Mouse (Mus musculus) neural tube, embryonic 12.5 days (tissue): Measurements from ENCODE around the gene Rnf11. TPM values are rescaled to one million over a fixed set of nuclear protein-coding genes. Genes with fewer than 3 reads are reported as not detected.

Source experiments
- ATAC-seq: fragments of 200-750 bp; cut with Nextera tagmentation; 2 replicates; pipeline ENCODE4 v1.8.0; 2017; ENCODE audit warnings: low read depth, mild to moderate bottlenecking, moderate TSS enrichment, moderate library complexity; ENCODE audit not compliant: low FRiP score
- H3K27ac ChIP-seq: fragments of 300-500 bp; sonication (generic); 2 replicates; pipeline ENCODE4 v1.5.1; 2016
- H3K27me3 ChIP-seq: fragments of 300-500 bp; sonication (generic); replicated peaks from 2 replicates; pipeline ENCODE4 v1.6.1; 2016; ENCODE audit warnings: mild to moderate bottlenecking
- H3K36me3 ChIP-seq: fragments of 300-500 bp; sonication (generic); 2 replicates; pipeline ENCODE4 v1.6.1; 2016; ENCODE audit warnings: mild to moderate bottlenecking
- H3K4me1 ChIP-seq: fragments of 300-500 bp; sonication (generic); 2 replicates; pipeline ENCODE4 v1.6.1; 2016
- H3K4me2 ChIP-seq: fragments of 300-500 bp; sonication (generic); replicated peaks from 2 replicates; pipeline ENCODE4 v1.6.1; 2016; ENCODE audit warnings: mild to moderate bottlenecking
- H3K4me3 ChIP-seq: fragments of 300-500 bp; sonication (generic); 2 replicates; pipeline ENCODE4 v1.5.1; 2016
- H3K9ac ChIP-seq: fragments of 300-500 bp; sonication (generic); 2 replicates; pipeline ENCODE4 v1.6.1; 2016; ENCODE audit warnings: mild to moderate bottlenecking
- H3K9me3 ChIP-seq: fragments of 300-500 bp; sonication (generic); 2 replicates; pipeline ENCODE4 v1.6.1; 2016; ENCODE audit warnings: mild to moderate bottlenecking
- WGBS: fragments of 180-500 bp; shearing (Covaris S2); methylation state at CpG from one replicate; pipeline ENCODE4 v1.1.7; 2016; 5-methylcytosine and 5-hydroxymethylcytosine counted together
- polyA plus RNA-seq: library from polyadenylated mRNA; unstranded; fragments of >200 nt; fragmentation: Nextera tagmentation; extraction: Ambion mirVana; gene quantifications from 2 replicates; pipeline ENCODE4 v1.2.1, GENCODE M21; 2016

Rnf11 gene
- polyA plus RNA-seq, 1 experiment from 2014 or later = 71.0 TPM

DNA sequence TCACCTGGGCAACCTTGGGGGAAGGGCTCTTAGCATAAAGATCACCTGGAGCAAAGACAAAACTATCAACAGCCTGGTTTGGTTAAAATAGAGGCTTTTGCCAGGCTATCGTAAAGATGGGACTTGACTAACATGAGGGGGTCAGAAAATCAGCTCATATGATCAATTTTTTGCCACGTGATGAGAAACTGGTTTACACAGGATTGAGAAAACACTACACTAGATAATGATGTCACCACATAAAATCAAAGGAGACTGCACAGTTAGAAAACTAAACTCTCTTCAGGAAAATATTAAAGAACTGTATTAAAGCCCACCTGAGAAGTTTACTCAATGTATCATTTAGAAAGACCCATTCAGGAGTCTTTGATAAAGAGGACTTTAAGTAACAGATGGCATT, 9.4 kb downstream of the Rnf11 start:
- WGBS = 64% methylated on average over 2 of the region's 2 CpGs
- H3K27ac ChIP-seq = no peak overlapping the region
- H3K4me3 ChIP-seq = no peak overlapping the region
- H3K9me3 ChIP-seq = no peaks in the 10 kb centered on the region
- ATAC-seq = no peak
- peak overlapping the region; percentile 98; the same call in 1 of the 2 replicates for H3K9ac ChIP-seq
- no peaks in the 10 kb centered on the region for H3K27me3 ChIP-seq
- H3K36me3 ChIP-seq = peaks cover 4% of the 10 kb centered on the region; the same call in 1 of the 2 replicates
- H3K4me1 ChIP-seq = peaks cover 8% of the 10 kb centered on the region
- peak overlapping the region; percentile 74 for H3K4me2 ChIP-seq

DNA sequence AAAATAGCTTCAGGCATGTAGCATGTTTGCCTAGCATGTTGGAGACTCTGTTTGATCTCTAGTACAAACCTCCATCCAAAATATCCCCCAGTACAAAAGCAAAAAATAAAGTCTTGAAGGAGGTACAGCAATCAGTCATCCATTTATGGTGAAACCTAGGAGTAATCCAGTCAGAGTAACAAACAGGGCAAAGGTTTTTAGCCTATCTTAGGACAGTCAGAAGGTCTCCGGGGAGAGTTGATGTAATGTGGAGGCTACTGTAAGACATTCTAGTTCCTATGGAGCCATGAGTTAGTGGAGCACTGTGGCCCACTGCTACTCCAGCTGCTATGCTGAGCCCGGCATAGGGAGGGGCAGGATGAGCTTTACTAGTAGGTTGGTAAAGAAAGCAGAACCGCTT, 12.0 kb downstream of the Rnf11 start:
- H3K9ac ChIP-seq = no peak overlapping the region
- no peak for ATAC-seq
- 93% methylated on average over 3 of the region's 3 CpGs for WGBS

DNA sequence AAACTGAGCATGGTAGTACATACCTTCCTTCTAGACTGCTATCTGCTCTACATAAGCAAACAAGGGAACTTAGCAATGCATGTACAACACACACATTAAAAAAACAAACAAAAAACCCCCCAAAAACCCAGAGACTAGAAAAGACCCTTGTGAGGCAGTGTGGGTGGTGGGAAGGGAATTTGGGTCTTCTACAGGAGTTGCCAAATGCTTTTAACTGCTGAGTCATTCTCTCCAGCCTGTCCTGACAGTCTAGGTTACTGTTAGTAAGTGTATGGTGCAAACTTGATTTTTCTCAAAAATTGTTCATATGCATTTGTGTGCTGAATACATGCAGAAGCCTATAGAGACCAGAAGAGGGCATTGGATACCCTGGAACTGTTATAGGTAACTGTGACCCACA, 12.9 kb downstream of the Rnf11 start:
- no peak overlapping the region for H3K27ac ChIP-seq
- no peaks in the 10 kb centered on the region for H3K27me3 ChIP-seq
- H3K4me1 ChIP-seq = peaks cover 8% of the 10 kb centered on the region
- peaks cover 4% of the 10 kb centered on the region; the same call in 1 of the 2 replicates for H3K36me3 ChIP-seq
- H3K9ac ChIP-seq = no peak overlapping the region
- no peak for ATAC-seq
- no peak overlapping the region for H3K4me2 ChIP-seq
- H3K4me3 ChIP-seq = no peak overlapping the region
- no peaks in the 10 kb centered on the region for H3K9me3 ChIP-seq

More for the DNA sequence above, 12.0 kb downstream of the Rnf11 start:
- Histone ChIP-seq H3K4me2 (no peak overlapping the region), H3K27ac (no peak overlapping the region), H3K9me3 (no peaks in the 10 kb centered on the region), H3K36me3 (peaks cover 4% of the 10 kb centered on the region; the same call in 1 of the 2 replicates), H3K4me3 (no peak overlapping the region), H3K4me1 (peaks cover 8% of the 10 kb centered on the region), H3K27me3 (no peaks in the 10 kb centered on the region)

DNA sequence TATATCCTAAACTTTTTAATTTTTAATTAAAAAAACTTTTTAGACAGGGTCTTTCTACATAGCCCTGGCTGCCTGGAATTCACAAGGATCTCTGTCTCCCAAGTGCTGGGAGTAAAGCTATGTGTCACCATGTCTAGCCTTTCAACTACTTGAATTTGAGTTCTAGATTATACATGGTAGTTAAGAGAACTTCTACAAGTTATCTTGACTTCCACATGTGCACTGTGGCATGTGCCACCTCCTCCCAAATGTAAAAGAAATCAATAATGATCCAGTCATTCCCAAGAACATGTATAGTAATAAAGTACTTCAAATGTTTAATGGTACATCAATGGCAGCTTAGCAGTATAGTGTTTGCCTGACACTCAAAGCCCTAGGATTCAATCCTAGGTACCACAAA, 16.8 kb downstream of the Rnf11 start:
- no peak overlapping the region for H3K27ac ChIP-seq
- H3K4me1 ChIP-seq = no peaks in the 10 kb centered on the region
- H3K9me3 ChIP-seq = no peaks in the 10 kb centered on the region
- no peak overlapping the region for H3K9ac ChIP-seq
- ATAC-seq = no peak
- H3K4me2 ChIP-seq = no peak overlapping the region
- H3K4me3 ChIP-seq = no peak overlapping the region
- no peaks in the 10 kb centered on the region for H3K27me3 ChIP-seq
- peaks cover 4% of the 10 kb centered on the region; the same call in 1 of the 2 replicates for H3K36me3 ChIP-seq

DNA sequence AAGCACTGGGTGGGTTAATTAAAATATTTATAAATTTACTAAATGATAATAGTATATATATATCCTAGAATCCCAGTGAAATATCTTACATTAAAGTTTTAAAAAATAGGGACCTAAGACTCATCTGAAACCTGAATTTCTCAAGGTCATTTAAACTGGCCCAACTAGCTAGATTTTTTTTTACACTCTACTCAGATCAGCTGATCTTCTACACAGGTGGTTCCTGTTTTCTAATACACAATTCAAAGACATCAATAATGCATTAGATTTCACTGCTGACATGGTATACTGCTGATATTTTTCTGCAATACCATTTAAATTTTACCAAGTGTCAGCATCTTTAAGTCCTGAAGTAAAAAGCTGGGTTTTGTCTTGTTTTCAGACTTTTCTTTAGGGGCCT, 20.6 kb downstream of the Rnf11 start:
- ATAC-seq = no peak
- H3K4me3 ChIP-seq = no peak overlapping the region
- H3K4me1 ChIP-seq = no peaks in the 10 kb centered on the region

DNA sequence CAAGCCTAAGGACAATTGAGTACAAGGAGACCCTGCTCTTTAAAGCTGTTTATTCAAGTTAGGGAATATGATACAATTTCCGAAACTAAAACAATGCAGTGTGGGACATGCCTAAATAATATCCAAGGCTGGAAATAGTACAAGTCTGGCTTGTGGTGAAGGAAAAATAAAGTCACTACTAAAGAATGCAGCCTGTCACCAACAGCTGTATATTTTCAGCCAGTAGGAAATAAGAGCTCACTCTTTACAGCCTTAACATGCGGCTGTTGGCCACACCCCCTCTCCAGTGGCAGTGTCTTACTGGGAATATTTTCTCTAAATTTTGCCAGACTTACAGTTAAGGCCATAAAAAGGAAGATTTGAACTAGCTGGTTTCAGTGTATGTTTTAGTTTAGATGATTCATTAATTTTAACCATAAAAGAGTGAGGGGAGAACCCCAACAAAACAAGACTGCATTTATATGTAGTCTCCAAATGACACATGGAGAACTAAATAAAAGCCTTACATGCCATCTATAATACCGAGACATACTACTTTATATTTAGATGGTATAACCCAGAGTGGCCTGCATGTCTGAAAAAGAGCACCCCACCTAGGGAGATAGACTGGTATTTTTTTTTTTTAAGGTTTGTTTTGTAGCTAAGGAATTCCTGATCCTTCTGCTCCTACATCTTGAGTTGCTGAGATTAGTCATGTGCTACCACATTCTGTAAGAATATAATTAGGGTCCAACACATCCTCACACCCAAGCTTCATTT, 23.9 kb downstream of the Rnf11 start:
- no peaks in the 10 kb centered on the region for H3K4me1 ChIP-seq
- no peak overlapping the region for H3K4me3 ChIP-seq
- no peaks in the 10 kb centered on the region for H3K9me3 ChIP-seq
- H3K27ac ChIP-seq = no peak overlapping the region
- H3K27me3 ChIP-seq = no peaks in the 10 kb centered on the region
- no peaks in the 10 kb centered on the region for H3K36me3 ChIP-seq
- H3K9ac ChIP-seq = no peak overlapping the region
- ATAC-seq = no peak
- 70% methylated on average over 3 of the region's 3 CpGs for WGBS
- no peak overlapping the region for H3K4me2 ChIP-seq

More for the DNA sequence above, 20.6 kb downstream of the Rnf11 start:
- H3K27ac ChIP-seq = no peak overlapping the region
- H3K27me3 ChIP-seq = no peaks in the 10 kb centered on the region
- H3K36me3 ChIP-seq = no peaks in the 10 kb centered on the region
- no peak overlapping the region for H3K9ac ChIP-seq
- no peaks in the 10 kb centered on the region for H3K9me3 ChIP-seq
- no peak overlapping the region for H3K4me2 ChIP-seq

DNA sequence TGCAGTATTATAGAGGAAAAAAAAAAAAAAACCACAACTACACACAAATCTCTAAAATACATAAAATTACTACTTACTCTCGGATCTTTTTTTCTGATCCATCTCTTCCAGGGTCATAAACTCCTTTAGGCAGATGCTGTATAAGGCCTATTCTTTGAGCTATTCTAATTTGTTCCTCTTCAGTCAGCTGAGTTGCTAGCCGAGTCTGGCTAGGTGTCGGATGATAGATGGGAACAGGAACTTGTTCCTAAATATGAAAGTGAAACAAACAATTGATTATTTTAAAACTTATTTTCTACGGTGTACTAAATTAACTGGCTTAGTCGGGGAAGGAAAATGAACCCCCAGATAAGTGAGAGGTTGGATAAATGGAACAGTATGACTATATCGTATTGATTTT, 27.7 kb downstream of the Rnf11 start:
- H3K27me3 ChIP-seq = no peaks in the 10 kb centered on the region
- no peak overlapping the region for H3K4me2 ChIP-seq
- H3K4me3 ChIP-seq = no peak overlapping the region
- WGBS = 94% methylated on average over 6 of the region's 6 CpGs
- H3K9ac ChIP-seq = no peak overlapping the region
- H3K27ac ChIP-seq = no peak overlapping the region
- H3K9me3 ChIP-seq = no peaks in the 10 kb centered on the region
- H3K36me3 ChIP-seq = peaks cover 3% of the 10 kb centered on the region
- ATAC-seq = no peak
- no peaks in the 10 kb centered on the region for H3K4me1 ChIP-seq

DNA sequence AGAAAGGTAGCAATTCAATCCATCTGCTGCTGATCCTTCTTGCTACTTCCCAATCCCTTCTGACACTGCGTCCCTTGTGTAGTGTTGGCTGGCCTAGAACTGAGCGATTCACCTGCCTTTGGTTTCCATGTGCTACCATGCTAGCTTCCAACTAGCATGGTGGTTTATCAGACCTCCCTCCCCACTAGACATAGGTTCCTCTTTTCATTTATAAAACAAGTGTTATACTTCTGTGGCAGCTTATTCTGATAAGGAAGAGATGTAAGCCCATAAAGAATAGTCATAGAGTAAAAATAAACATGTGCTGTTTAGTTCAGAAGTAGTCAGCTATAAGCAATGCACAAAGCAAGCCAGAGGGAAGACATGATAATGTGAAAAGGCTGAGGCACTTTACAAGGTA, 36.0 kb downstream of the Rnf11 start:
- WGBS = 98% methylated on average over 2 of the region's 2 CpGs
- H3K4me2 ChIP-seq = no peak overlapping the region
- H3K27ac ChIP-seq = no peak overlapping the region
- H3K9ac ChIP-seq = no peak overlapping the region
- no peak for ATAC-seq
- no peaks in the 10 kb centered on the region for H3K27me3 ChIP-seq
- no peak overlapping the region for H3K4me3 ChIP-seq
- H3K4me1 ChIP-seq = no peaks in the 10 kb centered on the region
- no peaks in the 10 kb centered on the region for H3K36me3 ChIP-seq
- no peaks in the 10 kb centered on the region for H3K9me3 ChIP-seq

DNA sequence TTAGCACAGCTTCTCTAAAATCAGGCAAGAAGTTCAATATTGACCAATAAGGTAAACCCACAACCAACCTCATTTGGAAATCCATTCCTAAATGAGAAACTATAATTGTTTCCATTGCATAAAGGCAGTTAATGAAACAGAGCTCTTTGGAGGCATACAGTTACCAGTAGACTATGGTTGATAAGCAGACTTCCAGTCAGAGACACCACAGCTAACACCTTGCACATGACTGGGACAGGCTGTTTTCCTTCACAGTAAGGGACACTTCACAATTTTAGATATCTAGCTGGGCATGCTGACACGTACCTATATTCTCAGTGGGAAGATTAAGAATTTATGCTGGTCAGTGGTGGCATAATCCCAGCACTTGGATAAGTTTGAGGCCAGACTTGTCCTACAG, 38.6 kb downstream of the Rnf11 start:
- Histone ChIP-seq H3K4me2 (no peak overlapping the region), H3K27me3 (no peaks in the 10 kb centered on the region), H3K36me3 (peaks cover 4% of the 10 kb centered on the region; the same call in 1 of the 2 replicates), H3K27ac (no peak overlapping the region), H3K9ac (no peak overlapping the region), H3K4me1 (no peaks in the 10 kb centered on the region), H3K4me3 (no peak overlapping the region), H3K9me3 (no peaks in the 10 kb centered on the region)
- no peak for ATAC-seq
- 79% methylated on average over 1 of the region's 1 CpGs for WGBS

DNA sequence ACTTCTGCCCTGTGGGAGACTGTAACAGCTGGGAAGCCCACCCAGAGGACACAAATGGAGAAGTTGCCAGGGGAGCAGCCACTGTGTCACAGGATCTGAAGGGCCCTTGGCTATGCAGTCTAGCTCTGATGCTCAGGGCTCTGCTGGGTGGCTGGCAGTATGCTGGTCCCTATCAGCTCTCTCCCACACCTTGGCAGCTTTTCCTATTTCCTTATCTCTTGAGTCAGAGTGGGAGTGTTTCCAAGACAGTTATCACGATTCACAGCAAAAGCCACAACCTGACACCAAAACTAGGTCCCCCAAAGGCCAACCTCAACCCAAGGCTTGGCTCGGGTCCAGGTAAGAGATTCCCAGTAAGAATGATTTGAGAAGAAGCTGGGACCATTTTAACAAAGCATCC, 39.1 kb downstream of the Rnf11 start:
- ATAC-seq = no peak
- H3K4me1 ChIP-seq = no peaks in the 10 kb centered on the region
- WGBS = 83% methylated on average over 2 of the region's 2 CpGs
- H3K4me2 ChIP-seq = no peak overlapping the region
- H3K4me3 ChIP-seq = no peak overlapping the region
- H3K9me3 ChIP-seq = no peaks in the 10 kb centered on the region
- H3K27me3 ChIP-seq = no peaks in the 10 kb centered on the region
- H3K36me3 ChIP-seq = peaks cover 4% of the 10 kb centered on the region; the same call in 1 of the 2 replicates
- H3K9ac ChIP-seq = no peak overlapping the region
- no peak overlapping the region for H3K27ac ChIP-seq

DNA sequence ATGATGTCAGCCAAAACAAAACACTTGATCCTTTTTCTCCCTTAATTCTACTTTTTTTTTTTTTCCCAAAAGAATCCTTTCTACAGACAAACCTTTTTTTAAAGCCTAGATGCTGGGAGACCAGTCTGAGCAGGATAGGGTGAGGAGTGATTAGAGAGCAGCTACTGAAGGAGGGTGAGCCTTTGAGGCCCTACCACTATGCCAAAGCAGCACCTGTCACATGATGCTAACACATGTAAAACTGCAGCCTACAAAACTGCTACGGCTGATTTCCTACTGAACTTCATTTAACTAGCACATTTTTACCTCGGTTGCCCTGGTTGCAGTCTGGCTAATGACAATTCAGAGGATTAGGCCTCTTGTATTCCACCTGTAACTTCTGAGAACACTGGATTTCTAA, 39.6 kb downstream of the Rnf11 start:
- H3K4me1 ChIP-seq = no peaks in the 10 kb centered on the region
- H3K4me2 ChIP-seq = no peak overlapping the region
- 83% methylated on average over 2 of the region's 2 CpGs for WGBS
- ATAC-seq = no peak
- H3K36me3 ChIP-seq = peaks cover 4% of the 10 kb centered on the region; the same call in 1 of the 2 replicates
- H3K27me3 ChIP-seq = no peaks in the 10 kb centered on the region
- H3K9me3 ChIP-seq = no peaks in the 10 kb centered on the region
- no peak overlapping the region for H3K4me3 ChIP-seq
- no peak overlapping the region for H3K27ac ChIP-seq
- H3K9ac ChIP-seq = no peak overlapping the region

DNA sequence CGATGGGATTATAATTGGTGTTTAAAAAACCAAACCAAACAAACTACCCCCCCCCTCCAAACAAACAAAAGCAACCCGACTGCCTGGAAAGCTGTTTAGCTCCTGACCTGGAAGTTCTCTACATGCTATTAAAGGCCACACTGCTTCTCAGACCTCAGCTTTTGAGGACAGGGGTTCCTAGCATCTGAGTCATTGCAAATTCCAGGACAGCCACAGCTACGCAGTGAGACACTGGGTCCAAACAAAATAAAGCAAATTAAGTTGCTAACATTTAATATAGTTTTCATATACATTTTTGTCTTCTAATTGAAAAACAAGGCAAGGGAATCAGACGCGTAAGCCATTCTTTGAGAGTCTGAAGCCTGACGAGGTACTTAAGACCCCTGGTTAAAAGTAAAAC, 40.1 kb downstream of the Rnf11 start:
- H3K36me3 ChIP-seq = peaks cover 4% of the 10 kb centered on the region; the same call in 1 of the 2 replicates
- no peak for ATAC-seq
- H3K27ac ChIP-seq = no peak overlapping the region
- no peak overlapping the region for H3K4me2 ChIP-seq
- H3K4me3 ChIP-seq = no peak overlapping the region
- H3K9me3 ChIP-seq = no peaks in the 10 kb centered on the region
- 87% methylated on average over 6 of the region's 6 CpGs for WGBS
- no peaks in the 10 kb centered on the region for H3K27me3 ChIP-seq
- no peaks in the 10 kb centered on the region for H3K4me1 ChIP-seq
- H3K9ac ChIP-seq = no peak overlapping the region

DNA sequence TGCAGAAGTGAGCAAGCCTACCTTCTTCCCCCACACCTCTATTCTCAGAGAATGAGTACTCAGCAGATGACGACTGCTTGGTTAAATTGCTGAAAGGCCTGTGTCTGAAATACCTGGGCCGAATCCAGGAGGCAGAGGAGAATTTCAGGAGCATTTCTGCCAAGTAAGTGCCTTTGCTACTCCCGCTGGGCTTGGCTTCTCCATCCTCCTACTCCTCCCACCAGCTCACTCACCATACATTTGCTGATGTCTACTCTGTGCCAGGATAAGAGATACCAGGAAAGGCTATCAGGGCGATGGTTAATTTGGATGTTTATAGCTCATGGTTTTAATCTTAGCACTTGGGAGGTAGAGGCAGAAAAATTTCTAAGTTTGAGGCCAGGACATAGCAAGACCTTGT, 41.9 kb downstream of the Rnf11 start:
- no peak overlapping the region for H3K9ac ChIP-seq
- H3K27me3 ChIP-seq = no peaks in the 10 kb centered on the region
- WGBS = 91% methylated on average over 4 of the region's 4 CpGs
- no peaks in the 10 kb centered on the region for H3K9me3 ChIP-seq
- H3K4me3 ChIP-seq = no peak overlapping the region
- H3K4me1 ChIP-seq = 0 out of 2 replicates have a peak, but pooled peaks cover 3% of the 10 kb centered on the region
- H3K4me2 ChIP-seq = no peak overlapping the region
- ATAC-seq = no peak
- no peak overlapping the region for H3K27ac ChIP-seq
- peaks cover 4% of the 10 kb centered on the region; the same call in 1 of the 2 replicates for H3K36me3 ChIP-seq
